Mouse (Mus musculus) megakaryocyte, embryonic 14.5 days (primary cell): ENCODE results near the gene Irak1. TPM values are rescaled to one million over a fixed set of nuclear protein-coding genes. Genes with fewer than 3 reads are reported as not detected.
A peak's percentile ranks its signal among the peaks of the same experiment; 100 is the strongest.

Experiments used
- H3K27me3 ChIP-seq: replicated peaks from 2 replicates; pipeline ENCODE3; 2012; ENCODE audit warnings: inconsistent platforms
- H3K36me3 ChIP-seq: replicated peaks from 2 replicates; pipeline ENCODE3; 2012; ENCODE audit warnings: low read length, inconsistent platforms, mixed read lengths
- H3K4me1 ChIP-seq: 2 replicates; pipeline ENCODE4 v1.6.1; 2012; ENCODE audit warnings: inconsistent platforms
- H3K4me3 ChIP-seq: replicated peaks from 2 replicates; pipeline ENCODE3; 2012; ENCODE audit warnings: moderate library complexity, mild to moderate bottlenecking, inconsistent platforms
- H3K9me3 ChIP-seq: 2 replicates; pipeline ENCODE4 v1.6.1; 2012; ENCODE audit warnings: inconsistent platforms
- FLI1 ChIP-seq: IDR thresholded peaks from 2 replicates; pipeline ENCODE4 v1.6.1; 2012; ENCODE audit warnings: low read length, inconsistent platforms, mixed read lengths
- GATA1 ChIP-seq: IDR thresholded peaks from 3 replicates; pipeline ENCODE4 v1.6.1; 2012; ENCODE audit warnings: mixed read lengths, low read length, inconsistent platforms, borderline replicate concordance
- polyA plus RNA-seq: library from polyadenylated mRNA; stranded (reverse); fragments of >175 nt; gene quantifications from 2 replicates; pipeline ENCODE4 v1.2.3, GENCODE M21; 2012; ENCODE audit warnings: low replicate concordance; ENCODE audit not compliant: insufficient read depth

The Irak1 gene
- polyA plus RNA-seq, result 134 and 271 TPM in 2 replicates

GRCm38 (mm10) chrX:74023188-74024049 lies at the start of gene Irak1:
TSS of gene Irak1 (minus strand) at chrX:74023918.
- Histone ChIP-seq H3K4me3 (peak within 1 kb of the TSS; percentile 95), H3K4me1 (peaks cover 44% of the 10 kb centered on the region), H3K9me3 (no peaks in the 10 kb centered on the region), H3K36me3 (peaks cover 47% of the 10 kb centered on the region), H3K27me3 (peaks cover 22% of the 10 kb centered on the region)
- TF ChIP-seq FLI1 (no peak), GATA1 (no peak)

GRCm38 (mm10) chrX:74070794-74071193 lies 47.1 kb upstream of the Irak1 start:
- TF ChIP-seq FLI1 (no peak), GATA1 (no peak)
- peaks cover 7% of the 10 kb centered on the region for H3K27me3 ChIP-seq
- H3K36me3 ChIP-seq, result peaks cover 42% of the 10 kb centered on the region

GRCm38 (mm10) chrX:74067891-74068290 lies 44.2 kb upstream of the Irak1 start:
- no peak overlapping the region for H3K4me3 ChIP-seq
- TF ChIP-seq GATA1, result no peak
- no peak for TF ChIP-seq FLI1
- H3K36me3 ChIP-seq, result peaks cover 25% of the 10 kb centered on the region
- peaks cover 8% of the 10 kb centered on the region; the same call in 1 of the 2 replicates for H3K4me1 ChIP-seq
- H3K27me3 ChIP-seq, result peaks cover 5% of the 10 kb centered on the region
- no peaks in the 10 kb centered on the region for H3K9me3 ChIP-seq

More at GRCm38 (mm10) chrX:74070794-74071193, 47.1 kb upstream of the Irak1 start:
- Histone ChIP-seq H3K9me3 (no peaks in the 10 kb centered on the region), H3K4me3 (no peak overlapping the region), H3K4me1 (peaks cover 20% of the 10 kb centered on the region; the same call in 1 of the 2 replicates)

GRCm38 (mm10) chrX:74045107-74045506 lies 21.4 kb upstream of the Irak1 start:
- H3K27me3 ChIP-seq, result peaks cover 8% of the 10 kb centered on the region
- no peak overlapping the region for H3K4me3 ChIP-seq
- TF ChIP-seq GATA1, result no peak
- TF ChIP-seq FLI1, result no peak
- no peaks in the 10 kb centered on the region for H3K9me3 ChIP-seq
- peaks cover 55% of the 10 kb centered on the region for H3K4me1 ChIP-seq
- peaks cover 7% of the 10 kb centered on the region for H3K36me3 ChIP-seq

GRCm38 (mm10) chrX:74037702-74038375 lies 14.1 kb upstream of the Irak1 start:
- peaks cover 30% of the 10 kb centered on the region for H3K4me1 ChIP-seq
- no peak overlapping the region for H3K4me3 ChIP-seq
- H3K9me3 ChIP-seq, result no peaks in the 10 kb centered on the region
- no peak for TF ChIP-seq FLI1
- TF ChIP-seq GATA1, result no peak
- peaks cover 9% of the 10 kb centered on the region for H3K27me3 ChIP-seq
- H3K36me3 ChIP-seq, result peaks cover 55% of the 10 kb centered on the region

GRCm38 (mm10) chrX:74030000-74030399 lies 6.3 kb upstream of the Irak1 start:
- H3K4me3 ChIP-seq, result no peak overlapping the region
- H3K9me3 ChIP-seq, result no peaks in the 10 kb centered on the region
- TF ChIP-seq GATA1 (no peak), FLI1 (no peak)
- H3K27me3 ChIP-seq, result peaks cover 22% of the 10 kb centered on the region
- peaks cover 28% of the 10 kb centered on the region for H3K4me1 ChIP-seq
- peaks cover 61% of the 10 kb centered on the region for H3K36me3 ChIP-seq

- Histone ChIP-seq H3K4me1 (peaks cover 44% of the 10 kb centered on the region), H3K4me3 (peak overlapping the region; percentile 95), H3K36me3 (peaks cover 50% of the 10 kb centered on the region), H3K9me3 (no peaks in the 10 kb centered on the region), H3K27me3 (peaks cover 27% of the 10 kb centered on the region)
- TF ChIP-seq GATA1 (no peak), FLI1 (no peak)
Measured at GRCm38 (mm10) chrX:74022795-74023187, 927 bp downstream of the Irak1 start.

- H3K4me1 ChIP-seq, result peaks cover under 1% of the 10 kb centered on the region; the same call in 1 of the 2 replicates
- peaks cover 55% of the 10 kb centered on the region for H3K36me3 ChIP-seq
- TF ChIP-seq FLI1 (no peak), GATA1 (no peak)
- peaks cover 10% of the 10 kb centered on the region for H3K27me3 ChIP-seq
- no peaks in the 10 kb centered on the region for H3K9me3 ChIP-seq
- H3K4me3 ChIP-seq, result no peak overlapping the region
Measured at GRCm38 (mm10) chrX:74014597-74014996, 9.1 kb downstream of the Irak1 start.

- peaks cover 6% of the 10 kb centered on the region; the same call in 1 of the 2 replicates for H3K4me1 ChIP-seq
- H3K27me3 ChIP-seq, result peaks cover 7% of the 10 kb centered on the region
- TF ChIP-seq GATA1, result no peak
- no peak for TF ChIP-seq FLI1
- no peak overlapping the region for H3K4me3 ChIP-seq
- no peaks in the 10 kb centered on the region for H3K9me3 ChIP-seq
- peaks cover 2% of the 10 kb centered on the region for H3K36me3 ChIP-seq
Measured at GRCm38 (mm10) chrX:74008063-74008462, 15.7 kb downstream of the Irak1 start.

GRCm38 (mm10) chrX:74006401-74006800 lies 17.3 kb downstream of the Irak1 start:
- peaks cover 7% of the 10 kb centered on the region for H3K27me3 ChIP-seq
- no peak overlapping the region for H3K4me3 ChIP-seq
- H3K36me3 ChIP-seq, result no peaks in the 10 kb centered on the region
- H3K4me1 ChIP-seq, result peaks cover 6% of the 10 kb centered on the region; the same call in 1 of the 2 replicates
- H3K9me3 ChIP-seq, result no peaks in the 10 kb centered on the region
- TF ChIP-seq FLI1 (no peak), GATA1 (no peak)
